Comparison of ENCODE assay signal across 8 mouse cellular contexts in genomic region chr1:127487161-127487560, GRCm38 (mm10).
DNase-seq lines count a peak whose midpoint lies in the region; ATAC-seq and TF ChIP-seq lines count a peak whose summit lies in the region.

No protein-coding gene starts in this region.

- peak; percentile 77 for TF ChIP-seq CTCF in liver, adult 2 months (IDR thresholded peaks at IDR 0.05; ENCODE audit: low read depth, low read length)

- no peak overlapping the region for H3K4me3 ChIP-seq in liver, adult 2 months (ENCODE audit: insufficient read depth, low read depth, low read length)
- H3K4me3 ChIP-seq in liver, embryonic 11.5 days (ENCODE audit: low read depth, low read length): no peak overlapping the region
- H3K4me3 ChIP-seq in intestine, embryonic 16.5 days (ENCODE audit: low read length): no peak overlapping the region

- intact Hi-C loops in heart, postnatal 36 days (cut with DNase I): loop anchor here (5.0 kb wide), 1 partner anchor 470 kb away; no protein-coding TSS in a partner anchor

- H3K4me2 ChIP-seq in liver, embryonic 11.5 days: no peak overlapping the region
- H3K4me2 ChIP-seq in intestine, embryonic 16.5 days (ENCODE audit: low read depth, low read length): no peak overlapping the region

- TF ChIP-seq POLR2A in liver, adult 2 months (IDR thresholded peaks at IDR 0.05; ENCODE audit: extremely low read depth, insufficient read depth, low read length): no peak

- H3K9ac ChIP-seq in liver, adult 2 months (ENCODE audit: low read depth, low read length): no peak overlapping the region
- no peak overlapping the region for H3K9ac ChIP-seq in liver, embryonic 11.5 days (ENCODE audit: low read depth, low read length)
- H3K9ac ChIP-seq in intestine, embryonic 16.5 days (ENCODE audit: low read depth, low read length): no peak overlapping the region

- WGBS in liver, adult 2 months: 76% methylated on average over 4 of the region's 4 CpGs
- 77% methylated on average over 4 of the region's 4 CpGs for WGBS in liver, embryonic 11.5 days
- WGBS in intestine, embryonic 16.5 days: 86% methylated on average over 4 of the region's 4 CpGs

- no peaks in the 10 kb centered on the region; the same call in 1 of the 2 replicates for H3K36me3 ChIP-seq in liver, adult 2 months (ENCODE audit: control insufficient read depth, insufficient read depth, low read length)
- no peaks in the 10 kb centered on the region for H3K36me3 ChIP-seq in liver, embryonic 11.5 days (ENCODE audit: control insufficient read depth, insufficient read depth, low read length)
- 0 out of 2 replicates have a peak, but pooled peaks cover 3% of the 10 kb centered on the region for H3K36me3 ChIP-seq in intestine, embryonic 16.5 days (ENCODE audit: control insufficient read depth, insufficient read depth, low read length)

- DNase-seq in gastrocnemius, adult 18-20 months (ENCODE audit: low spot score): peak; percentile 10
- DNase-seq in gastrocnemius, adult 8-10 months (ENCODE audit: low spot score in 2 of 2): no peak
- peak; percentile 10 for DNase-seq in liver, adult 2 months (ENCODE audit: extremely low read depth, low read depth, low spot score)
- DNase-seq in liver, embryonic 11.5 days (ENCODE audit: low spot score): no peak
- DNase-seq in NIH3T3 (ENCODE audit: low read depth): peak; percentile 50
- peak; percentile 22 to 49 for DNase-seq in heart, postnatal 36 days
- peak; percentile 19 for DNase-seq in mesoderm, embryonic 11.5 days (ENCODE audit: low read depth, low spot score)

- H3K4me1 ChIP-seq in liver, adult 2 months (ENCODE audit: control insufficient read depth, insufficient read depth, low read length): no peaks in the 10 kb centered on the region
- no peaks in the 10 kb centered on the region for H3K4me1 ChIP-seq in liver, embryonic 11.5 days (replicated peaks; ENCODE audit: control insufficient read depth, insufficient read depth, low read length)
- no peaks in the 10 kb centered on the region for H3K4me1 ChIP-seq in intestine, embryonic 16.5 days (ENCODE audit: control insufficient read depth, insufficient read depth, low read length)

- no peak overlapping the region for H3K27ac ChIP-seq in liver, adult 2 months (replicated peaks; ENCODE audit: insufficient read depth, low read depth, low read length)
- no peak overlapping the region for H3K27ac ChIP-seq in liver, embryonic 11.5 days (ENCODE audit: low read depth, low read length)
- H3K27ac ChIP-seq in intestine, embryonic 16.5 days (ENCODE audit: low read length): no peak overlapping the region

- no peaks in the 10 kb centered on the region for H3K27me3 ChIP-seq in liver, adult 2 months (ENCODE audit: control insufficient read depth, insufficient read depth, low read length)
- no peaks in the 10 kb centered on the region for H3K27me3 ChIP-seq in liver, embryonic 11.5 days (replicated peaks; ENCODE audit: control insufficient read depth, insufficient read depth, low read length)
- no peaks in the 10 kb centered on the region for H3K27me3 ChIP-seq in intestine, embryonic 16.5 days (replicated peaks; ENCODE audit: control insufficient read depth, insufficient read depth, low read length)

- no peaks in the 10 kb centered on the region for H3K79me2 ChIP-seq in liver, adult 2 months (ENCODE audit: control insufficient read depth, insufficient read depth, low read length)

- no peaks in the 10 kb centered on the region for H3K9me3 ChIP-seq in liver, embryonic 11.5 days (ENCODE audit: control insufficient read depth, low read length)
- H3K9me3 ChIP-seq in intestine, embryonic 16.5 days (ENCODE audit: control insufficient read depth, low read length): no peaks in the 10 kb centered on the region

- ATAC-seq in liver, embryonic 11.5 days (replicated peaks; ENCODE audit: low FRiP score): no peak
- no peak for ATAC-seq in intestine, embryonic 16.5 days

Comparison
In these comparisons a context has a peak if more than half of its experiments do, and no peak if none do; other contexts are left out.
1. DNase-seq: peak in gastrocnemius, adult 18-20 months (single experiment), liver, adult 2 months (single experiment), NIH3T3 (single experiment), heart, postnatal 36 days (2 of 2) and mesoderm, embryonic 11.5 days (single experiment); none in gastrocnemius, adult 8-10 months (0 of 2) and liver, embryonic 11.5 days (single experiment).